Mouse (Mus musculus) E14TG2a.4 (cell line): ENCODE measurements around the gene Rpl28.
"Not testable (repeated sequence)": the region's sequence is repeated elsewhere in the genome, so short reads cannot be mapped to it uniquely, and the experiment has no call there.

Source experiments
- H3K27me3 ChIP-seq: 2 replicates; pipeline ENCODE4 v1.6.1; 2014; ENCODE audit warnings: low read length, control low read depth; ENCODE audit not compliant: insufficient read depth
- H3K36me3 ChIP-seq: 2 replicates; pipeline ENCODE4 v1.6.1; 2014; ENCODE audit warnings: low read length, control low read depth; ENCODE audit not compliant: insufficient read depth
- H3K4me1 ChIP-seq: replicated peaks from 2 replicates; pipeline ENCODE4 v1.6.1; 2014; ENCODE audit warnings: low read depth, low read length, control low read depth
- H3K4me3 ChIP-seq: replicated peaks from 2 replicates; pipeline ENCODE4 v1.5.1; 2014; ENCODE audit warnings: mild to moderate bottlenecking, low read length
- H3K9me3 ChIP-seq: 2 replicates; pipeline ENCODE4 v1.6.1; 2014; ENCODE audit warnings: low read length, control low read depth
- CTCF ChIP-seq: conservative IDR thresholded peaks from 2 replicates; pipeline ENCODE4 v1.5.1; 2014; ENCODE audit warnings: low read length
- NANOG ChIP-seq: IDR thresholded peaks from 2 replicates; pipeline ENCODE4 v1.6.1; 2014; ENCODE audit warnings: borderline replicate concordance, low read length, mixed read lengths
- POU5F1 ChIP-seq: IDR thresholded peaks from 2 replicates; pipeline ENCODE4 v1.6.1; 2014; ENCODE audit warnings: low read length, borderline replicate concordance

Gene Rpl28

DNA sequence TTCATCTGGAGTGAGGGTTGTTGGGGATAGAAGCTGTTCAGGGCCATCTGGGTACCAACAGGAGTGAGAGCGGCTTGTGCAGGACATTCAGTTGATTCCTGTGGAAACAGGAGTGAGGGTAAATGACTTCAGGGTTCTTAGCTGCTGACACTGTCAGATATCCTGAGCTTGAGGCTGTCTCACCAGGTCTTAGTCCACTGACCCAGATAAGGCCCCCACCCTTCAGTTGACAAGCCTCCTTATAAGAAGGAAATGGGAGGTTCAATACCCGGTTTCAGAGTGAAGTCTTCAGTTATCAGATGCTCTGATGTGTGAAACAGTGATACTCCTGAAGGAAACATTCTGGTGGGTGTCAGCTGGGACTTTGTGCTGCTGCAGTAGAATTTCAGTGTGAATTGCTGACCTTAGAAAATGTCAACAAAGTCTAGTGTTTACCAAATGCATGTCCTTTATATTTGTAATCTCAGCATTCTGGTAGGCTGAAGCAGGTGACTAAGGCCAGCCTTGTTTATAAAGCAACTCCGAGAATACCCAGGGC lies 2.0 kb downstream of the Rpl28 start:
- no peaks in the 10 kb centered on the region for H3K9me3 ChIP-seq
- H3K4me3 ChIP-seq: peak overlapping the region; percentile 91
- no peaks in the 10 kb centered on the region for H3K27me3 ChIP-seq
- H3K4me1 ChIP-seq: peaks cover 45% of the 10 kb centered on the region
- no peak for TF ChIP-seq NANOG
- no peak for TF ChIP-seq POU5F1
- no peak for TF ChIP-seq CTCF
- H3K36me3 ChIP-seq: peaks cover 56% of the 10 kb centered on the region

DNA sequence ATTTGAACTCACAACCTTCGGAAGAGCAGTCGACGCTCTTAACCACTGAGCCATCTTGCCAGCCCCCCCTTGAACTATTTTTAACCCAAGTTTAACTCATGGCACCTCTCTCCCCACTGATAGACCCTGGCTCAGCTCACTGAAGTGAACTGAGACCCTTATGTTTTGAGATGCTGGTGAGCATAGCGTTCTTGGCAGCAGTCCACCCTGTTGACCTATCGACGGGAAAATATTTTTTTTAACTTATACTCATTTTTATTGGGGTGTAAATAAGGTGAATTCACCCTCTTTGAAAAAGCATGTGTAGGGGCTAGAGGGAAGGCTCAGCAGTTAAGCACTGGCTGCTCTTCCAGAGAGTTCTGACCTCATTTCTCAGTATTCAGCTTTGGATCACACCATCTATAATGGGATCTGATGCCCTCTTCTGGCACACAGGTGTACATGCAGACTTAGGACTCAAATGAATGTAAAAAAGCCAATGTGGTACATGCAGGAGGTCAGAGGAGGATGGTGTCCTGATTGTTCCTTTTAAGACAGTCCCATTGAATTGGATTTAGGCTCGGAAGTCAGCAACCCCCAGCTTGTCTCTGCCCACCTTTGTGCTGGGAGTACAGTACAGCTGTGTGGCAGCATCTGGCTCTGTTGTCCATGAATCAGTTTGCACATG lies 3.2 kb downstream of the Rpl28 start:
- no peak for TF ChIP-seq NANOG
- TF ChIP-seq CTCF: peak; percentile 43; the same call in 1 of the 2 replicates
- no peak for TF ChIP-seq POU5F1
- Histone ChIP-seq H3K27me3 (no peaks in the 10 kb centered on the region), H3K9me3 (no peaks in the 10 kb centered on the region), H3K36me3 (peaks cover 56% of the 10 kb centered on the region), H3K4me3 (no peak overlapping the region), H3K4me1 (peaks cover 39% of the 10 kb centered on the region)

- TF ChIP-seq POU5F1 (no peak), NANOG (no peak), CTCF (no peak)
- H3K4me1 ChIP-seq: peaks cover 26% of the 10 kb centered on the region
- H3K9me3 ChIP-seq: no peaks in the 10 kb centered on the region
- H3K36me3 ChIP-seq: peaks cover 62% of the 10 kb centered on the region
- H3K27me3 ChIP-seq: no peaks in the 10 kb centered on the region
- H3K4me3 ChIP-seq: no peak overlapping the region
Observed at GRCm38 (mm10) chr7:4802247-4802646, 9.6 kb downstream of the Rpl28 start.

DNA sequence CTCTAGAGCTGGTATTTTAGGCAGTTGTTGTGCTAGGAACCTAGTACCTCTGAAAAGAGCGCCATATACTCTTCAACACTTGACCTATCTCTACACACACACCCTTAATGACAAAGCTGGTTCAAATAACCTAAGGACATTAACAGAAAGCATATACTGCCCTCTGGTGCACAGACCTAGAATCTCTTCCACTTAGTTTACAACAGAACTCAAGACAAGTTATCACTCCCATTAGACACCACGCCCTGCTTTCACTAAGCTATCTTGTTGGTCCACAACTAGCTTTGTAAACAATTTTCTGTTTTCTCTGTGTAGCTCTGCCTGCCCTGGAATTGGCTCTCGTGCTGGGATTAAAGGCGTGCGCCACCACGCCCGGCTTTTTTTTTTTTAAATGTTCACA lies 14.0 kb downstream of the Rpl28 start:
- no peaks in the 10 kb centered on the region for H3K27me3 ChIP-seq
- TF ChIP-seq POU5F1 (no peak), CTCF (peak; percentile 63), NANOG (no peak)
- H3K4me1 ChIP-seq: peaks cover 58% of the 10 kb centered on the region
- H3K9me3 ChIP-seq: no peaks in the 10 kb centered on the region
- H3K36me3 ChIP-seq: peaks cover 84% of the 10 kb centered on the region
- no peak overlapping the region for H3K4me3 ChIP-seq

GRCm38 (mm10) chr7:4811131-4811530 lies 18.5 kb downstream of the Rpl28 start:
- peaks cover 72% of the 10 kb centered on the region for H3K36me3 ChIP-seq
- peak overlapping the region; percentile 100 for H3K4me3 ChIP-seq
- H3K4me1 ChIP-seq: peaks cover 70% of the 10 kb centered on the region
- H3K27me3 ChIP-seq, H3K9me3 ChIP-seq: not testable (repeated sequence)

GRCm38 (mm10) chr7:4811842-4812302 lies 19.2 kb downstream of the Rpl28 start:
- peak overlapping the region; percentile 100 for H3K4me3 ChIP-seq
- TF ChIP-seq POU5F1 (no peak), CTCF (no peak), NANOG (no peak)
- H3K4me1 ChIP-seq: peaks cover 69% of the 10 kb centered on the region
- H3K27me3 ChIP-seq: no peaks in the 10 kb centered on the region
- peaks cover 64% of the 10 kb centered on the region for H3K36me3 ChIP-seq
- H3K9me3 ChIP-seq: no peaks in the 10 kb centered on the region

- H3K9me3 ChIP-seq: no peaks in the 10 kb centered on the region
- H3K4me1 ChIP-seq: peaks cover 68% of the 10 kb centered on the region
- H3K36me3 ChIP-seq: peaks cover 58% of the 10 kb centered on the region
- no peak for TF ChIP-seq POU5F1
- no peak for TF ChIP-seq NANOG
- TF ChIP-seq CTCF: no peak
- H3K4me3 ChIP-seq: peak within 1 kb of the TSS; percentile 100
- no peaks in the 10 kb centered on the region for H3K27me3 ChIP-seq
Observed at GRCm38 (mm10) chr7:4812303-4813104, 19.8 kb downstream of the Rpl28 start, which contains the start of gene Ube2s. Gene Ube2s (minus strand): TSS chr7:4812590.

DNA sequence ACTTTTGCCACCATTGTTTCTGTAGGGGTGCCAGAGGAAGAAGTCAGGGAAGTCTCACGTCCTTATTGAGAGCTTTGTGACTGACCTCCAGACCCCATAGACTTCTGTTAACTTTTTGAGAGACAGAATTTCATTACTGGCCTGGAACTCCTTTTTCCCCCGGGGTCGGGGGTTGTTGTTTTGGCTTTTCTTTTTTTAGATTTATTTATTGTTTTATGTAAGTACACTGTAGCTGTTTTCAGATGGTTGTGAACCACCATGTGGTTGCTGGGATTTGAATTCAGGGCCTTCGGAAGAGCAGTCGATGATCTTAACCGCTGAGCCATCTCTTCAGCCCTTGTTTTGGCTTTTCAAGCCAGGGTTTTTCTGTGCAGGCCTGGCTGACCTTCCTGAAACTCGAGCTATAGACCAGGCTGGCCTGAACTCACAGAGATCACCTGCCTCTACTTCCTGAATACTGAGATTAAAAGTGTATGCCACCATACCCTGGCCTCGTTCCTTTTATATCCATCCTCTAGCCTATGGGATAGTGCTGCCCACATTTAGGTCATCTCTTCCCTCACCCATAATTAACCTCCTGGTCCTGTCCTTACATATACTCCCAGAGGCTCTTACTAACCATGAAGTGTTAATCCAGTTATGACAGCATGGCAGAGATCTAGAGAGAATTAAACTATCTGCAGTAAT lies 20.6 kb downstream of the Rpl28 start:
- H3K4me3 ChIP-seq: peak overlapping the region; percentile 87
- no peaks in the 10 kb centered on the region for H3K27me3 ChIP-seq
- H3K9me3 ChIP-seq: no peaks in the 10 kb centered on the region
- peaks cover 72% of the 10 kb centered on the region for H3K4me1 ChIP-seq
- TF ChIP-seq POU5F1: no peak
- no peak for TF ChIP-seq CTCF
- no peak for TF ChIP-seq NANOG
- peaks cover 54% of the 10 kb centered on the region for H3K36me3 ChIP-seq
